Mouse (Mus musculus): Measurements from ENCODE around the gene Med11. TPM values are rescaled to one million over a fixed set of nuclear protein-coding genes. Genes with fewer than 3 reads are reported as not detected.

The Med11 gene
- polyA plus RNA-seq, 1 experiment, result 29.6 TPM

GRCm38 (mm10) chr11:70447373-70447772 is 4.3 kb upstream of the Med11 start:
- no peaks in the 10 kb centered on the region for H3K27me3 ChIP-seq (ENCODE audit: control insufficient read depth, insufficient read depth, insufficient read length)
- TF ChIP-seq MYOG (IDR thresholded peaks at IDR 0.05; ENCODE audit: control insufficient read depth in 1 of 3, insufficient read depth in 1 of 3, insufficient read length in 2 of 3, low read depth in 2 of 3), result no peak
- no peak for TF ChIP-seq TCF3 (IDR thresholded peaks at IDR 0.05; ENCODE audit: insufficient read length, low read depth)
- TF ChIP-seq CEBPB (IDR thresholded peaks at IDR 0.05; ENCODE audit: insufficient read depth, poor library complexity, severe bottlenecking), result no peak
- no peak for TF ChIP-seq POLR2AphosphoS2 (IDR thresholded peaks at IDR 0.05; ENCODE audit: insufficient read length, low read depth)

GRCm38 (mm10) chr11:70450926-70451325 is 793 bp upstream of the Med11 start:
- TF ChIP-seq MYOD1 (IDR thresholded peaks at IDR 0.05; ENCODE audit: control insufficient read depth in 1 of 3, insufficient read length in 2 of 3, low read depth in 2 of 3), result no peak
- no peak for TF ChIP-seq MAX (IDR thresholded peaks at IDR 0.05; ENCODE audit: low read depth)
- H3K36me3 ChIP-seq (ENCODE audit: control insufficient read depth, insufficient read depth), result no peaks in the 10 kb centered on the region
- H3K4me2 ChIP-seq (ENCODE audit: low read depth), result no peak overlapping the region
- H3K79me2 ChIP-seq (ENCODE audit: control insufficient read depth, insufficient read depth), result peaks cover 11% of the 10 kb centered on the region
- peak overlapping the region; percentile 48 for H3K4me3 ChIP-seq
- H3K27me3 ChIP-seq (ENCODE audit: control insufficient read depth, insufficient read depth, insufficient read length), result no peaks in the 10 kb centered on the region
- H3ac ChIP-seq (ENCODE audit: control insufficient read depth, insufficient read length), result no peak overlapping the region

More at GRCm38 (mm10) chr11:70447373-70447772, 4.3 kb upstream of the Med11 start:
- Histone ChIP-seq H3K4me3 (no peak overlapping the region), H3ac (ENCODE audit: control insufficient read depth, insufficient read length) (no peak overlapping the region), H3K79me2 (ENCODE audit: control insufficient read depth, insufficient read depth) (peaks cover 2% of the 10 kb centered on the region), H3K36me3 (ENCODE audit: control insufficient read depth, insufficient read depth) (no peaks in the 10 kb centered on the region), H3K4me2 (ENCODE audit: low read depth) (no peak overlapping the region)

- Histone ChIP-seq H3K4me3 (no peak overlapping the region), H3K4me2 (ENCODE audit: low read depth) (no peak overlapping the region), H3K79me2 (ENCODE audit: control insufficient read depth, insufficient read depth) (peaks cover 11% of the 10 kb centered on the region), H3K36me3 (ENCODE audit: control insufficient read depth, insufficient read depth) (no peaks in the 10 kb centered on the region), H3ac (ENCODE audit: control insufficient read depth, insufficient read length) (no peak overlapping the region), H3K27me3 (ENCODE audit: control insufficient read depth, insufficient read depth, insufficient read length) (no peaks in the 10 kb centered on the region)
- TF ChIP-seq TCF12 (IDR thresholded peaks at IDR 0.05; ENCODE audit: insufficient read depth, poor library complexity, severe bottlenecking) (no peak), E2F4 (IDR thresholded peaks at IDR 0.05; ENCODE audit: insufficient read depth) (no peak), USF1 (IDR thresholded peaks at IDR 0.05; ENCODE audit: low read depth) (no peak), REST (IDR thresholded peaks at IDR 0.05; ENCODE audit: insufficient read depth, insufficient read length) (no peak), MYOD1 (IDR thresholded peaks at IDR 0.05; ENCODE audit: control insufficient read depth in 1 of 3, insufficient read length in 2 of 3, low read depth in 2 of 3) (no peak), TCF3 (IDR thresholded peaks at IDR 0.05; ENCODE audit: insufficient read length, low read depth) (no peak), POLR2A (IDR thresholded peaks at IDR 0.05; ENCODE audit: insufficient read length, low read depth) (no peak), SRF (IDR thresholded peaks at IDR 0.05; ENCODE audit: control insufficient read depth, insufficient read length, low read depth) (no peak), MYOG (IDR thresholded peaks at IDR 0.05; ENCODE audit: control insufficient read depth in 1 of 3, insufficient read depth in 1 of 3, insufficient read length in 2 of 3, low read depth in 2 of 3) (no peak), CEBPB (IDR thresholded peaks at IDR 0.05; ENCODE audit: insufficient read depth, poor library complexity, severe bottlenecking) (no peak), POLR2AphosphoS2 (IDR thresholded peaks at IDR 0.05; ENCODE audit: insufficient read length, low read depth) (no peak), MAX (IDR thresholded peaks at IDR 0.05; ENCODE audit: low read depth) (no peak)
These were observed 1.7 kb downstream of the Med11 start for GRCm38 (mm10) chr11:70453261-70454044.

- no peak within 1 kb of the TSS for H3K4me3 ChIP-seq
- peaks cover 3% of the 10 kb centered on the region for H3K27me3 ChIP-seq (ENCODE audit: control insufficient read depth, insufficient read depth, insufficient read length)
- TF ChIP-seq TCF3 (IDR thresholded peaks at IDR 0.05; ENCODE audit: insufficient read length, low read depth), result no peak
- no peak for TF ChIP-seq MAX (IDR thresholded peaks at IDR 0.05; ENCODE audit: low read depth)
- TF ChIP-seq USF1 (IDR thresholded peaks at IDR 0.05; ENCODE audit: low read depth), result no peak
- TF ChIP-seq MYOD1 (IDR thresholded peaks at IDR 0.05; ENCODE audit: control insufficient read depth in 1 of 3, insufficient read length in 2 of 3, low read depth in 2 of 3), result no peak
- no peak for TF ChIP-seq E2F4 (IDR thresholded peaks at IDR 0.05; ENCODE audit: insufficient read depth)
- no peak for TF ChIP-seq TCF12 (IDR thresholded peaks at IDR 0.05; ENCODE audit: insufficient read depth, poor library complexity, severe bottlenecking)
- no peak for TF ChIP-seq REST (IDR thresholded peaks at IDR 0.05; ENCODE audit: insufficient read depth, insufficient read length)
- no peak for TF ChIP-seq CEBPB (IDR thresholded peaks at IDR 0.05; ENCODE audit: insufficient read depth, poor library complexity, severe bottlenecking)
- no peak for TF ChIP-seq POLR2A (IDR thresholded peaks at IDR 0.05; ENCODE audit: insufficient read length, low read depth)
- no peak for TF ChIP-seq SRF (IDR thresholded peaks at IDR 0.05; ENCODE audit: control insufficient read depth, insufficient read length, low read depth)
- TF ChIP-seq POLR2AphosphoS2 (IDR thresholded peaks at IDR 0.05; ENCODE audit: insufficient read length, low read depth), result no peak
- TF ChIP-seq MYOG (IDR thresholded peaks at IDR 0.05; ENCODE audit: control insufficient read depth in 1 of 3, insufficient read depth in 1 of 3, insufficient read length in 2 of 3, low read depth in 2 of 3), result no peak
These were observed 7.2 kb downstream of the Med11 start, which contains the start of gene Zmynd15 for GRCm38 (mm10) chr11:70458688-70459600. Gene Zmynd15, plus strand, starts transcription at chr11:70459433.

More at GRCm38 (mm10) chr11:70458688-70459600, 7.2 kb downstream of the Med11 start, which contains the start of gene Zmynd15:
- Histone ChIP-seq H3K36me3 (ENCODE audit: control insufficient read depth, insufficient read depth) (no peaks in the 10 kb centered on the region), H3K4me2 (ENCODE audit: low read depth) (peak within 1 kb of the TSS; percentile 9), H3K79me2 (ENCODE audit: control insufficient read depth, insufficient read depth) (no peaks in the 10 kb centered on the region), H3ac (ENCODE audit: control insufficient read depth, insufficient read length) (no peak within 1 kb of the TSS)
